Mouse (Mus musculus): ENCODE results near the gene Mybl2.

GRCm38 (mm10) chr2:163039940-163040339 lies 14.5 kb upstream of the Mybl2 start:
- TF ChIP-seq GATA1 (IDR thresholded peaks at IDR 0.05; ENCODE audit: low read depth, low read length) (no peak), POLR2A (IDR thresholded peaks at IDR 0.05; ENCODE audit: control insufficient read depth in 1 of 2, insufficient read depth in 1 of 2, low read depth in 1 of 2, low read length in 2 of 2, poor library complexity in 1 of 2) (no peak), CTCF (IDR thresholded peaks at IDR 0.05 in 2 of 3, conservative IDR thresholded peaks at IDR 0.05 in 1 of 3; ENCODE audit: control insufficient read depth in 1 of 3, insufficient read depth in 1 of 3, low read depth in 2 of 3, low read length in 3 of 3, poor library complexity in 1 of 3, severe bottlenecking in 1 of 3) (no peak)

All from MEL (cell line).